Mouse (Mus musculus) thymus, postnatal 0 days (tissue): ENCODE results near the gene Olfr699. TPM values are rescaled to one million over a fixed set of nuclear protein-coding genes. Genes with fewer than 3 reads are reported as not detected.
"Not testable (repeated sequence)": the region's sequence is repeated elsewhere in the genome, so short reads cannot be mapped to it uniquely, and the experiment has no call there.

ENCODE experiments used
- DNase-seq: peaks from one replicate; pipeline ENCODE4 v3.0.0-alpha.2; 2015; ENCODE audit warnings: low spot score
- polyA plus RNA-seq: library from polyadenylated mRNA; unstranded; fragments of >200 nt; fragmentation: Nextera tagmentation; extraction: Ambion mirVana; gene quantifications from 2 replicates; pipeline ENCODE4 v1.2.1, GENCODE M21; 2015

The Olfr699 gene
- polyA plus RNA-seq: not detected in 2 replicates

- DNase-seq: no peak
These were observed at the start of gene Olfr699 for GRCm38 (mm10) chr7:106793098-106793497. Gene Olfr699 (minus strand): TSS chr7:106793198.

GRCm38 (mm10) chr7:106833793-106834192 lies 40.8 kb upstream of the Olfr699 start, which contains the start of gene Olfr702:
Gene Olfr702 (minus strand): TSS chr7:106833893.
- no peak for DNase-seq

- DNase-seq: no peak
These were observed 25.4 kb upstream of the Olfr699 start for GRCm38 (mm10) chr7:106818414-106818813.

- DNase-seq: peak; percentile 57
These were observed 22.8 kb upstream of the Olfr699 start for GRCm38 (mm10) chr7:106815775-106816174.

- DNase-seq: no peak
These were observed 20.8 kb upstream of the Olfr699 start, which contains the start of gene Olfr701 for GRCm38 (mm10) chr7:106813829-106814228. Gene Olfr701 (plus strand): TSS chr7:106814129.

GRCm38 (mm10) chr7:106808734-106809133 lies 15.7 kb upstream of the Olfr699 start, which contains the start of gene Olfr700:
Gene Olfr700 (minus strand): TSS chr7:106808834.
- DNase-seq: no peak

DNA sequence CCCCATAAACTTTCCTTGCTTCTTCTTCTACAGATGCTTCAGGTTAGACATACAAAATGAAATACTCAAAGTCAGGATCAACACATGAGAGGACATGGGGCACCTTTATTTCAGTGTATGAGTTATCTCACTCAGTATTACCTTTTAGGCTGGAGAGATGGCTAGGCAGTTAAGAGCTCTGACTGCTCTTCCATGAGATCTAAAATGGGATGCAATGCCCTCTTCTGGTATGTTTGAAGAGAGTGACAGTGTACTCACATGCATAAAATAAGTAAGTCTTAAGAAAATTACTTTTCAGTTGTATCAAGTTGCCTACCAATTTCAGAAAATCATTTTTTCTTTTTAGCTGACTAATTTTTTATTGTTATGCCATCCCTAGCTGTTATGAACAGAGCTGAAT lies 4.7 kb downstream of the Olfr699 start:
- peak; percentile 10 for DNase-seq

- DNase-seq: not testable (repeated sequence)
These were observed 32.0 kb downstream of the Olfr699 start for GRCm38 (mm10) chr7:106761008-106761407.

GRCm38 (mm10) chr7:106758800-106759199 lies 34.2 kb downstream of the Olfr699 start:
- no peak for DNase-seq

DNA sequence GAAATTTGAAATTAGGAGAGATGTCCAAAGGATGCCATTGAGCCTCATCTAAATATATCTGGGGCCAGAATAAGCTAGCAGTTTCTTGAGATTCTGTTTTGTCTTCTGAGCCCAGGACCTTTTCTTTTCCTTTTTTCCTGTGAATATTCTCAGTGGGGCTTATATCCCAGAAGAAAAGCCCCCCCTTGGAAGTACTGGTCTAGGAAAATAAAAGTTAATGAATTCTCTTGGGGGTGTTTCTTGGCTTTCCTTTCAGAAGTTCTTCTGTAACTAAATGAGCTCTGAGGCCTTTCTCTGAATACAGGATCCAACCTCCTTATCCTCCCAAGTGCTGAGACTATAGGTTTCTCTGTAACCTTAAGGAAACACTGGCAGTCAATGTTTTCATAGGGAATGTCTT lies 37.7 kb downstream of the Olfr699 start, which contains the start of gene Olfr698:
Gene Olfr698, minus strand, starts transcription at position 101 of the 400 bp plus-strand sequence.
- no peak for DNase-seq

- no peak for DNase-seq
These were observed 47.2 kb downstream of the Olfr699 start for GRCm38 (mm10) chr7:106745811-106746210.

DNA sequence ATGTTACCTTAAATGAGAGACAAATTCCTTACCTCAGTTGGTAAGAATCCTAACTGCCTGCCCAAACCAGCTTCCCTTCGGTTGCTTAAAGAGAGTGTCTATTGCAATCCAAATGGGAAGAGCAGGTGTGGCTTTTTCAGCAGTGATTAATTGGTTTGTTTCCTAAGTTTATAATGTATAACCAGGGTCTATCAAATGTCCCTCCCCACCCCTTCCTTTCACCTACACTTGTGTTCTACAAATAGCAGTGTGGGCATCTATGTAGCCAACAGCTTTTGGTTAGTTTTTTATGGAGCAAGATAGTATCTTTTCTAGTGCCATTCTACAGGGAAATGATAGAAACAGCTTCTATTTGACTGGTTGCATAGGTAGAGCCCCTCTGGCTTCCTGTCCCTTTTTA lies 50.7 kb downstream of the Olfr699 start, which contains the start of gene Olfr697:
Gene Olfr697, minus strand, starts transcription at position 101 of the 400 bp plus-strand sequence.
- DNase-seq: no peak

Other genes with a start within 250 kb of the Olfr699 start
- not detected in 2 replicates for gene Olfr693, start 112.6 kb downstream of the Olfr699 start, polyA plus RNA-seq
- not detected in 2 replicates for gene Olfr694, start 101.4 kb downstream of the Olfr699 start, polyA plus RNA-seq
- gene Olfr695, start 76.8 kb downstream of the Olfr699 start, polyA plus RNA-seq: not detected in 2 replicates
- gene Olfr697, start 50.8 kb downstream of the Olfr699 start, polyA plus RNA-seq: not detected in 2 replicates
- not detected in 2 replicates for gene Olfr698, start 37.8 kb downstream of the Olfr699 start, polyA plus RNA-seq
- not detected in 2 replicates for gene Olfr700, start 15.6 kb upstream of the Olfr699 start, polyA plus RNA-seq
- gene Olfr701, start 20.9 kb upstream of the Olfr699 start, polyA plus RNA-seq: not detected in 2 replicates
- gene Olfr702, start 40.7 kb upstream of the Olfr699 start, polyA plus RNA-seq: not detected in 2 replicates
- gene Olfr703, start 50.2 kb upstream of the Olfr699 start, polyA plus RNA-seq: not detected in 2 replicates
- gene Olfr704, start 70.0 kb upstream of the Olfr699 start, polyA plus RNA-seq: not detected in 2 replicates
- gene Olfr705, start 83.7 kb upstream of the Olfr699 start, polyA plus RNA-seq: not detected in 2 replicates
- not detected in 2 replicates for gene Olfr706, start 95.0 kb upstream of the Olfr699 start, polyA plus RNA-seq
- not detected in 2 replicates for gene Olfr707, start 108.0 kb upstream of the Olfr699 start, polyA plus RNA-seq
- gene Olfr1532-ps1, start 114.8 kb upstream of the Olfr699 start, polyA plus RNA-seq: not detected in 2 replicates
- not detected in 2 replicates for gene Olfr709-ps1, start 139.0 kb upstream of the Olfr699 start, polyA plus RNA-seq
- gene Olfr710, start 155.1 kb upstream of the Olfr699 start, polyA plus RNA-seq: not detected in 2 replicates
- not detected in 2 replicates for gene Olfr6, start 170.7 kb upstream of the Olfr699 start, polyA plus RNA-seq
- gene Olfr711, start 182.3 kb upstream of the Olfr699 start, polyA plus RNA-seq: not detected in 2 replicates
- gene Olfr2, start 212.9 kb upstream of the Olfr699 start, polyA plus RNA-seq: not detected in 2 replicates
- 0.03 TPM in 1 of 2 replicates, not detected in the other for gene Olfr713, start 238.0 kb upstream of the Olfr699 start, polyA plus RNA-seq